Mouse (Mus musculus) ES-CJ7 (cell line): ENCODE results near the gene Wdfy3.
"Not testable (repeated sequence)": the region's sequence is repeated elsewhere in the genome, so short reads cannot be mapped to it uniquely, and the experiment has no call there.

Experiments used
- DNase-seq: peaks from one replicate; pipeline ENCODE4 v3.0.0; 2011; ENCODE audit warnings: low read depth, low spot score

Wdfy3 gene

GRCm38 (mm10) chr5:102003371-102003770, 66.3 kb downstream of the Wdfy3 start:
- DNase-seq = no peak

- no peak for DNase-seq
These were observed 68.7 kb downstream of the Wdfy3 start for GRCm38 (mm10) chr5:102001026-102001425.

- DNase-seq = no peak
These were observed 70.8 kb downstream of the Wdfy3 start for GRCm38 (mm10) chr5:101998971-101999370.

- DNase-seq = no peak
These were observed 73.5 kb downstream of the Wdfy3 start for GRCm38 (mm10) chr5:101996036-101996735.

- DNase-seq = peak; percentile 64
These were observed 74.2 kb downstream of the Wdfy3 start for GRCm38 (mm10) chr5:101995451-101995995.

GRCm38 (mm10) chr5:101993996-101994395, 75.7 kb downstream of the Wdfy3 start:
- DNase-seq = no peak

- no peak for DNase-seq
These were observed 76.6 kb downstream of the Wdfy3 start for GRCm38 (mm10) chr5:101992969-101993670.

- no peak for DNase-seq
These were observed 79.3 kb downstream of the Wdfy3 start for GRCm38 (mm10) chr5:101990298-101990845.

GRCm38 (mm10) chr5:101988476-101988875, 81.2 kb downstream of the Wdfy3 start:
- no peak for DNase-seq

GRCm38 (mm10) chr5:101986694-101987093, 83.0 kb downstream of the Wdfy3 start:
- no peak for DNase-seq

- DNase-seq = no peak
These were observed 87.5 kb downstream of the Wdfy3 start for GRCm38 (mm10) chr5:101982239-101982638.

GRCm38 (mm10) chr5:101979594-101979993, 90.1 kb downstream of the Wdfy3 start:
- DNase-seq = no peak

GRCm38 (mm10) chr5:101972594-101972993, 97.1 kb downstream of the Wdfy3 start:
- DNase-seq = not testable (repeated sequence)

GRCm38 (mm10) chr5:101968153-101968851, 101.4 kb downstream of the Wdfy3 start:
- DNase-seq = no peak

GRCm38 (mm10) chr5:101967832-101968152, 101.9 kb downstream of the Wdfy3 start:
- no peak for DNase-seq

GRCm38 (mm10) chr5:101962824-101963223, 106.9 kb downstream of the Wdfy3 start:
- DNase-seq = no peak

- no peak for DNase-seq
These were observed 110.4 kb downstream of the Wdfy3 start for GRCm38 (mm10) chr5:101959369-101959768.

- DNase-seq = no peak
These were observed 110.8 kb downstream of the Wdfy3 start for GRCm38 (mm10) chr5:101958941-101959340.

GRCm38 (mm10) chr5:101957419-101957818, 112.3 kb downstream of the Wdfy3 start:
- no peak for DNase-seq

GRCm38 (mm10) chr5:101954393-101955340, 115.1 kb downstream of the Wdfy3 start:
- DNase-seq = no peak

GRCm38 (mm10) chr5:101951918-101952317, 117.8 kb downstream of the Wdfy3 start:
- DNase-seq = no peak
